Mouse (Mus musculus) lung, postnatal 25 days (tissue): ENCODE measurements around the gene Slirp.
"Not testable (repeated sequence)": the region's sequence is repeated elsewhere in the genome, so short reads cannot be mapped to it uniquely, and the experiment has no call there.

Experiments
- DNase-seq: peaks from one replicate; pipeline ENCODE4 v3.0.0; 2022; ENCODE audit warnings: low spot score

The Slirp gene

DNA sequence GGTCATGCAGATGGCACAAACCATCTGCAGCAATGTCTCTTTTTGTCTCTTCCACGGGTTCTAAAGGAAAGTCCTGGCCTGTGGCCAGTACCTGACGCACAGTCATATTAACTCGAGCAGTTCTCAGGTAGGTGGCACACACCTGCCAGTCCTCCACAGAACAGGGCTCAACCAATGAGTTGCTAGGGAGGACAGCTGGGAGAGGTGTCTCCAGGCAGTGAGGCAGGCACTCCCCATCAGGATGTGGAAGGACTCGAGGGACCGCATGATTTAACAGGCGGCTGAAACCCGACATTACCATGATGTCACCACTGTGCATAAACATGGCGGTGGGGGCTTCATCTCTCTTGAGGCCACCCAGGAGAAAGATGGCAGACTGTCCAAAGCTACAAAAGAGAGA, 14.8 kb upstream of the Slirp start:
- DNase-seq: no peak

DNA sequence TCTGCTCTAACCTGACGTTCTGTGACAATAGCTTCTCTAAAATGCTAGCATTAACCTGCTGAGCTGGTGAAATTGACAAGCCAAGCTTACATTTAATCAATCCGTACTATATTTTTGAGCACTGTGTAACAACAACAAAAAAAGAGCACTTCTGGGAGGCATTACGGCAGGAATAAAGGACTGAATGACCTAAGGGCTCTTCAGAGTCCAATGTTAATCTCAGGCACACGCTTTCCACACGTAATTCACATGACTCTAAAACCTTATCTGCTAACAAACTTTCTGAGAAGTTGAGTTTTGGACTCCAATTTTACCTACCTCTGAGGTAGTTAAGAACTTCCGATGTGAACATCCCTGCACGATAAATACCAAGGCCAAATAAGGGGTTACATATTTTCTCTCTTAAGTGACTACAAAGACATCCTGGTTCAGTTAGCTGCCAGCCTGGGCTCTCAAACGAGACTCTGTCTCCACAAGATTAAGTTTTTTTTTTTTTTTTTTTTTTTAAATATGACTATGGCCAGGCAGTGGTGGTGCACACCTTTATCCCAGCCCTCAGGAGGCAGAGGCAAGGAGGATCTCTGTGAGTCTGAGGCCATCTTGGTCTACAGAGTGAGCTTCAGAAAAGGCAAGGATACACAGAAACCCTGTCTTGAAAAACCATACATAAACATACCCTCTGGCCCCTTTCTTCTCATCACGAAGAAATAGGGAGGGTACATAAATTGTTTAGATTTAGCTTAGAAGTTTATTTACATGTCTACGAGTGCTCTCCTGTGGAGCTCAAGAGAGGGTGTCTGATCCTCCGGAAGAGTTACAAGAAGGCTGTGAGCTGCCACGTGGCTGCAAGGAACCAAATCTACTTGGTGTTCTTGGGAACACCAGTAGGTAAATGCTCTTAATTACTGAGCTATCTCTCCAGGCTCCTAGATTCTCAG, 1.2 kb upstream of the Slirp start:
- DNase-seq: no peak

DNA sequence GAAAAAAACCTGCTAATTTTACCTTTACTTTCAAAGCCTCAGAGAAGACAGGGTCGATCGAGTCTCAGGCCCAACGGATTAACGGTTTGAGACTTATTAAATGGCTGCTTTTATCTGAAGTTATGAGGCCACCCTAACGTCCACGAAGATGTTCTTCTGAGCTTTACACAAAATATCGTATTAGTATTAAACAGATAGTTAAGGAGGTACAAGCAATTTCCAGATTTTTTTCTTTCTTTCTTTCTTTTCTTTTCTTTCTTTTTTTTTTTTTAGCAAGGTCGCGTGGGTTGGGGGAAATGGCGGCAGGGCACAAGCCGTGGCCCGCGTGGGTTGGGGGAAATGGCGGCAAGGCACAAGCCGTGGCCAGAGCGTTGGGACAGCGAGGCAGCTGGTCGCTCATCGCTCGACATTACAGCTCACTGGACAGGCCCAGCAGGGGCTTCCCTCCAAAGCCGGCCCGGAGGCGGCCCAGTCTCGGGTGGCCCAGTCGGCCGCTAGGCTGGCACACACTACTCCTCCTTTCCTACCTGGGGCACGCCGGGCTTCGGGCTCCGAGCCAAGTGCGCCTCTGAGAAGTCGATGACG, 489 bp upstream of the Slirp start:
- no peak for DNase-seq

DNA sequence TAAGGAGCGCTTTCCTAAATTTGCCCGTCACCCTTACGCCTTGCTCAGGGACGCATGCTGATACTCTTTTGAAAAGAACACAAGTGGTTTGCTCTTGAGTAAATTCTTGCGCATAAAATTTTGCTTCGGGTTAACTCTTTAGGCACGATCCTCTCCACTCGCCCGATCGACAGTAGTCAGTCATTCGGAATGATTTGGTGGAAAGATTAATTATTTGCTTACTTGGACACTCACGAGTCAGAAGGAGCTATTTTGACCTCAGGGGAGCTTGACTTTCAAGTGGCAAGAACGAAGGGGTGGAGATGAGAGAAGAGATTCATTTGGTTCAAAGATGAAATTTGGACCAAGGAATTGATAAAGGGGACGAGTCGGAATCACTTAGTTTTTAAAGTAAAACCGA, 515 bp downstream of the Slirp start:
- DNase-seq: no peak

DNA sequence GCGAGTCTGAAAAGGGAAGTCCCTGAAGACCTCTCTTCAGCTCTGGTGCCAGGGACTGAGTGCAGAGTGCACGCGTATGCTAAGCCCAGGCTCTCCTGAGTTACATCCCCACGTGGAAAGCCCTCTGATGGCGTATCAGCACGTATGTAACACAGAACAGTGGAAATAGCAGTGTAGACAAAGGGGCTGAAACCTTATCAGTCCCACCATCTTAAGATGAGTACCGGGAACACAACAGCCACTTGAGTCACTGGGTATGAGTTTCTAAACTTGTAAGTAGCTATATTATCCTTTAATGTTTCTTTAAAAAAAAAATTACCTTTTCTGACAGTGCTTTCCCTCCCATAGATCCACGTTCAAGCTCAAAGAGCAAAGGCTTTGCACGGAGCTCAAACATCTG, 5.8 kb downstream of the Slirp start:
- no peak for DNase-seq

DNA sequence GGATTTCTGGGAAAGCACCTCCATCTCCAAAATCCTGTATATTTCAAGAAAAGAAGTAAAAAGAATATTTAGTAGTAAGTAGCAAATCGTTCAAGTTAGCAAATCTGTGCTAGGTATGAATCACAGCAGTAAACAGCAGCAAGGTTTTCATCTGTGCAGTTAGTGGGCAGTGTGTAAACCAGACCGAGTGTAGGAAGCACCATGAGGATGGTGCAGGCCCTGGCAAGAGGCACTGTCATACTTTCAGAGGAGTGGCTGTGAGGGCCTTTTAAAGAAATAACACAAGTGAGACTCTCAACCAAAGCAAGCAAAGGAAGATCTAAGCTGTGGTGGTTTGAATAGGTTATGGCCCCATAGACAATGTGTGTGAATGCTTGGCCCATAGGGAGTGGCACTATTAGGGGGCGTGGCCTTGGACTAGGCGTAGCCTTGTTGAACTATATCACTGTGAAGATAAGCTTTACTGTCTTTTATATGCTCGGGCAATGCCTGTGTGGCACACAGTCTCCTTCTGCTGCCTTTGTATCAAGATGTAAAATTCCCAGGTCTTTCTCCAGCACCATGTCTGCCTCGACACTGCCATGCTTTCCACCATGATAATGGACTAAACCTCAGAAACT, 21.1 kb downstream of the Slirp start:
- no peak for DNase-seq

DNA sequence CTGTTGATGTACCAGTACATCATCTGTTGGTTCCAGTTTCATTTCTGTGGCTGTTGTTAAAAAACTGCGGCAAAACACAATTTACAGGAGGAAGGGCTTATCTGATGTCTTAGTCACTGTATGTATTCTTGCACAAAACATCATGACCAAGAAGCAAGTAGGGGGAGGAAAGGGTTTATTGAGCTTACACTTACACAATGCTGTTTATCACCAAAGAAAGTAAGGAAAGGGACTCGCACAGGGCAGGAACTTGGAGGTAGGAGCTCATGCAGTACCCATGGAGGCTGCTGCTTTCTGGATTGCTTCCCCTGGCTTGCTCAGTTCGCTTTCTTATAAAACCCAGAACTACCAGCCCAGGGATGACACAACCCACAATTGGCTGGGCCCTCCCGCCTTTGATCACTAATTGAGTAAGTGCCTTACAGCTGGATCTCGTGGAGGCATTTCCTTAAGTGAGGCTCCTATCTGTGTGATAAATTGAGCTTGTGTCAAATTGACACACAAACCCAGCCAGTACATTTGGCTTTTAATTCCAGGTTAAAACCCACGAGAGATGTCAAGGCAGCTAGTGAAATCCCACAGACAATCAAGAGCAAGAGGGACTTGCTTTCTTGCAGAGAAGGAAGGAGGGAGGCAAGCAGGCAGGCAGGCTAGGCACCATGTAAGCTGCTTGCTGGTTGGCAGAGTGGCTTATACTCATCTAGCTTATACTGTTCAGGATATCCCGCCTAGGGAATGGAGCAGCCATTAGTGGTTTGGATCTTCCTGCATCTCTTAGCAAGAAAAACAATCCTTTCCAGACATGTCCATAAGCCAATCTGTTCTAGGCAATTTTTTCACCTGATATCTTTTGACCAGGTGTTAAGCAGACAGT, 26.8 kb downstream of the Slirp start:
- no peak for DNase-seq

DNA sequence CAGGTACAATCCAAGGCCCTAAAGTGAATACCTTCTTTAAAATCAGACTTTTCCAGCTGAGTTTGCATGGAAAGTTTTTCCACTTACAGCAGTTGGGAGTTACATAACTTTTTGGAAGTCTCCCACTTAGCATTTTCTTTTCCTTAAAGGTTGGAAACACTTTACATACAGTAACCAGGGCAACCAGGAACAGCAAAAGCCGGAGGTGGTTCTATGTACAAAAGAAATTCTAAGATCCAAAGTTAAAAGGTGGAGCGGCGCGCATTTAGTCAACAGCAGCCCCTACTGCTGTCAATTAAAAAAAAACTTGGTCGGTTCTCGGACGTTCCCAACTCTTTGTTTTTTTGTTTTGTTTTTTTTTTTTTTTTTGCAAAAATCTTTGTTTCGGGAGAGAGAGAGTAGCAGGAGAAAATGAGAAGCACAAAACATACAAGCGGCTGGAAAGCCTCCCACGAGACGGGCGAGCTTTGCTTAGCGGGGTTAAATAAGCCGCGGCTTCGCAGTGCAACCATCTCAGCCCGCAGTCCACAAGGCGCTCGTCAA, 27.8 kb downstream of the Slirp start:
- DNase-seq: peak; percentile 67

DNA sequence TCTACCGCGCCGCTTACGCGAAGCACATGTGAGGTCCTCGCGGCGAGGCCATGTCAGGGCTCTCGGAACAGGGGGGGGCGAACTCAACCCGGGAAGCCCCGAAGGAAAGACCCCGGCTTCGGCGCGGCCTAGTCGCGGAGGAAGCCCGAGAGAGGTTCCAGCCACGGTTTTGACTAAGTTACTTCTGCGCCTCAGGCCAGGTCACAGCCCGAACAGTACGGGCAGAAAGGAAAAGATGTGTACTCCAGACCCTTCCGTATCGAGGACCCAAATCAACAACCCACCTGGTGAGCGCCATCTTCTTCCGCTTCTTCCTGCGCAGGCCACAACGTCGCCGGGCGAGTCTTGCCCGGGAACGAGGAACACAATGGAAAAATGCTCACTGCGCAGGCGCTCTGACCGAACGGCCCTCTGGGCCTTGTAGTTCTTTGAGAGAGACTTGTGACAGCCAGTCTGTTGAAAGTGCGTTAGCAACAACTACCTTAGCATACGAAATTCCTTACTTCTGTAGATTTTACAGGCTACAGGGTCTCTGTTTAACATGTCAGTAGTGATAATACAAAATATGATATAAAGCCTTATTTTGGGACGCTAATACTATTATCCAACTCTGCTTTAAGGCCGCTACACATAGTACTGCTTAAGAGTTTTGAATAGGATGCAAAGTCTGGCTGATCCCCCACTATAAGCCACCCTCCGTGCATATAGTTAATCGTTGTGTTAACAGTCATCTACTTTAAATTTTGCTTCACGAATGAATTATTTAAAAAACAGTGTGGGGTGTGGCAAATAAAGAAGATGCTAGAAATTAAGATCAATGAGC, 28.5 kb downstream of the Slirp start, which contains the start of gene Snw1:
Gene Snw1, minus strand, starts transcription at position 311 of the 823 bp plus-strand sequence.
- DNase-seq: peak; percentile 96

DNA sequence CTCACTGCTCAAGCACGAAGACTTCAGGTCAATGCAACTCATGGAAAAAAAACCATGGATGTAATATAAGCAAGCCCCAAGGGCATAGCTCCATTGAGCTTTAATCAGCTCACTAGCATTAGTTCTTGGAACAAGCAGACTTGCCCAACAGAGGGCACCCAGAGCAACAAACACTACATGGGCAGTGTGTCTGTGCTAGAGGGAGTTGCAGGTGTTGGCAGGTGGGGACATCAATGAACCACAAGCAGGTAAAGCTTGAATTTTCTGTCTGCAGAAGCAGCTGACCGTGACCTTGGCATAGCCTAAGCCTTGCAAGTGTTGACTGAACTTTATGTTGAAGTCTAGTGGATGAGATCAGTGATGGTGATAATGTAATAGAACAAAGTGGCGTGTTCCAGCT, 31.1 kb downstream of the Slirp start:
- no peak for DNase-seq

DNA sequence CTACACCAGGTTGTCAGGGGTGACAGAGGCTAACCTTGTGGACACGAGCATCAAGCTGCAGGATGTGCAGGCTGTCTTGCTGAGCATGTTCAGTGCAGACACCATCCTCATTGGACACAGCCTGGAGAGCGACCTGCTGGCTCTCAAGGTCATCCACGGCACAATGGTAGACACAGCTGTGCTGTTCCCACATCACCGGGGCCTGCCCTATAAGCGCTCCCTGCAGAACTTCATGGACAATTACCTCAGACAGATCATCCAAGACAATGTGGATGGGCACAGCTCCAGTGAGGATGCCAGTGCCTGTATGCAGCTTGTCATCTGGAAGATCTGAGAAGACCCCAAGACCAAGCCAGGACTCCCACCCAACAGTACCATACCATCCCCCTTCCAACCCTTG, 38.8 kb downstream of the Slirp start:
- not testable (repeated sequence) for DNase-seq

DNA sequence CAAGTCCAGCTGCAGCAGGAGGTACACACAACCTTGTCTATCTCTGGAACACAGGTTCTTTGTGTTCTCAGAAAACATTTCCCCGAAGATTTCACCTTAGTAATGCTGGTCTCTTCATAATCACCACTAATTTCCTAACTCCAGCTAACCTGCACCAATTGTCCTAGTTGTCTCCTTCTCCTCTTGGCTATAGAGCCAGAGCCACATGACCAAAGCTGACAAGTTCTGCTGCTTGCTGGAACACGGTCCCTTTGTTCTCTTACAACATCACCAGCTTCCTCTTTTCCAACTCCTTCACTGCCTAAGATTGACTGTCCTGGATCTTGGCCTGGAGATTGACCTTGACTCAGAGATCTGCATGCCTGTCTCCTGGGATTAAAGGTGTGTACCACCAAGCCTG, 45.0 kb downstream of the Slirp start:
- not testable (repeated sequence) for DNase-seq

DNA sequence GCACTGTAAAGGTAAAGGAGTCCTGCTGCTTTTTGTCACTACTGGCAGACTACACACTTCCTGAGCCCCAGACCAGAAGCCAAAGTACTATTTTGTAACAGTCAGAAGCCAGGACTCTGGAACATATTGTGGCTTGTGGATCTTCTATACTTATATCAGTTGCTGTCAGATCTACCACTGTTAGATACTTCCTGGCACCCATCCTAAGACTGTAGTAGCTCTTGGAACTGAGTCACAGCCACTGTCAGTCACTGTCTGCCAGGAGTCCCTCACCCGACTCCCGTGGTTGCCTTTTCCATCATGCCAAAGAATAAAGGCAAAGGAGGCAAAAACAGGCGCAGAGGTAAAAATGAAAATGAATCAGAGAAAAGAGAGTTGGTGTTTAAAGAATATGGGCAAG, 50.7 kb downstream of the Slirp start, which contains the start of gene Gm5788:
Gene Gm5788, plus strand, starts transcription at position 301 of the 400 bp plus-strand sequence.
- DNase-seq: not testable (repeated sequence)
